In the genomic region with DNA sequence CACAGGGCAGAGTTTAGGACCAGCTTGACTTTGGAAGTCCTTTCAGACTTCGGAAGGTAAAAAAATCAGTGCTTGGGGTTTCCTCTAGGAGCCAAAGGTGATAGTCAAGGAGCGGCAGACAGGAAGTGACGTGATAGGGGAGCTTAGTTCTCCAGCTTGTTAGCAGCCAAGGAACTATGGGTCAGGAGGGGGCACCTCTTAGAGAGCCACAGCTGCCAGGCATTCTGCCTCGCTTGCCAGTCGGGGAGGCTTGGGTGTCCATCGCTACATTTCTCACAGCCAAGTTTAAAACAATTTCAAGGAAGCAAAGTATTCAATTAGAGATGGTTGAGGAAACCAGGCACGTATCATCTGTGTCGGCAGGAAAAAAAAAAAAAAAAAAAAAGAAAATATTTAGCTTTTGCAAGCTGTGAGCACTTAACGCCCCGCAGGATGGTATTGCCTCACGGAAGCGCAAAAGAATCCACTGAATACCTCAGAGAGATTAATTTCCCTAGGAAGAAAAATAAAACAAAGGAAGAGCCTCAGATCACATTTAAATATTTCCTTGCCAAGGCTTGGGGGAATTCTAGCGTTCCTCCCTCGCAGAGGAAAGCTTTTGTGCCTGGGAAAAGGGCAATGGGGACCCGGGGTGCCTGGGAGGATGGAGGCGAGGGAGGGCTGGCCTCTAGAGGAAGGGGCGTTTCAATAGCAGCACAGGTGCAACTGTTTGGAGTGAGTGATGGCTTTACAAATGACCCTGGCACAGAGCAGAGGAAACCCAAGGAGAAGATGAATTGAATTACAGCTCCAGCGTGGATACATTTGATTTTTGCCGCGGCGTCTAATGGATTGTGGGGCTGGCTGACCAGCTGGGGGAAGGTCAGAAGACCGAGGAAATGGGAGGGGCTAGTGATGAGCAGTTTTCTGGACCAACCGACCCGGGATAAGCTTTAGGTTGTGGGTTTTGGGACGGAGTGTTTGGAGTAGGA, we compare ENCODE assay signal across 8 mouse cellular contexts.
A peak's percentile ranks its signal among the peaks of the same experiment; 100 is the strongest.
DNase-seq lines count a peak whose midpoint lies in the region; ATAC-seq and TF ChIP-seq lines count a peak whose summit lies in the region.

No protein-coding gene starts in this region.

- DNase-seq in lung, embryonic 14.5 days = peak; percentile 54
- DNase-seq in lung, adult 18-20 months = no peak
- peak; percentile 52 for DNase-seq in hindbrain, embryonic 10.5 days (ENCODE audit: low spot score)
- peak; percentile 44 for DNase-seq in testis, postnatal 10 days (ENCODE audit: low spot score)
- no peak for DNase-seq in layer of hippocampus, adult 18-20 months (ENCODE audit: low spot score in 2 of 2)

- no peaks in the 10 kb centered on the region for H3K27me3 ChIP-seq in lung, embryonic 14.5 days (ENCODE audit: insufficient read depth, low read length)
- peaks cover 11% of the 10 kb centered on the region; the same call in 1 of the 2 replicates for H3K27me3 ChIP-seq in embryonic facial prominence, embryonic 13.5 days
- peaks cover 12% of the 10 kb centered on the region; the same call in 1 of the 2 replicates for H3K27me3 ChIP-seq in hindbrain, embryonic 10.5 days (ENCODE audit: insufficient read depth, poor library complexity, severe bottlenecking)
- no peaks in the 10 kb centered on the region for H3K27me3 ChIP-seq in liver, embryonic 16.5 days (ENCODE audit: control insufficient read depth, insufficient read depth, low read depth, low read length)

- peak overlapping the region; percentile 27 for H3K4me3 ChIP-seq in lung, embryonic 14.5 days (ENCODE audit: low read depth, low read length)
- H3K4me3 ChIP-seq in embryonic facial prominence, embryonic 13.5 days = peak overlapping the region; percentile 19
- peak overlapping the region; percentile 46 for H3K4me3 ChIP-seq in hindbrain, embryonic 10.5 days
- H3K4me3 ChIP-seq in liver, embryonic 16.5 days (ENCODE audit: low read depth, low read length) = no peak overlapping the region

- no peak overlapping the region for H3K27ac ChIP-seq in lung, embryonic 14.5 days (ENCODE audit: low read depth)
- H3K27ac ChIP-seq in embryonic facial prominence, embryonic 13.5 days = no peak overlapping the region
- peak overlapping the region; percentile 76 for H3K27ac ChIP-seq in hindbrain, embryonic 10.5 days
- H3K27ac ChIP-seq in liver, embryonic 16.5 days (ENCODE audit: low read length) = no peak overlapping the region

- 8% methylated on average over 25 of the region's 25 CpGs for WGBS in lung, embryonic 14.5 days
- 9% methylated on average over 25 of the region's 25 CpGs for WGBS in embryonic facial prominence, embryonic 13.5 days
- WGBS in hindbrain, embryonic 10.5 days = 12% methylated on average over 25 of the region's 25 CpGs
- WGBS in liver, embryonic 16.5 days (ENCODE audit: insufficient replicate concordance) = 14% methylated on average over 25 of the region's 25 CpGs

- H3K4me1 ChIP-seq in lung, embryonic 14.5 days (ENCODE audit: insufficient read depth) = peaks cover 3% of the 10 kb centered on the region
- peaks cover 10% of the 10 kb centered on the region for H3K4me1 ChIP-seq in embryonic facial prominence, embryonic 13.5 days
- H3K4me1 ChIP-seq in hindbrain, embryonic 10.5 days (replicated peaks) = peaks cover 32% of the 10 kb centered on the region
- no peaks in the 10 kb centered on the region for H3K4me1 ChIP-seq in liver, embryonic 16.5 days (ENCODE audit: control insufficient read depth, low read depth, low read length)

- no peaks in the 10 kb centered on the region for H3K36me3 ChIP-seq in lung, embryonic 14.5 days (ENCODE audit: insufficient read depth)
- no peaks in the 10 kb centered on the region for H3K36me3 ChIP-seq in embryonic facial prominence, embryonic 13.5 days
- no peaks in the 10 kb centered on the region for H3K36me3 ChIP-seq in hindbrain, embryonic 10.5 days
- no peaks in the 10 kb centered on the region for H3K36me3 ChIP-seq in liver, embryonic 16.5 days (ENCODE audit: control insufficient read depth, insufficient read depth)

- H3K9me3 ChIP-seq in lung, embryonic 14.5 days (ENCODE audit: low read depth, low read length) = no peaks in the 10 kb centered on the region
- no peaks in the 10 kb centered on the region for H3K9me3 ChIP-seq in embryonic facial prominence, embryonic 13.5 days
- no peaks in the 10 kb centered on the region for H3K9me3 ChIP-seq in hindbrain, embryonic 10.5 days
- no peaks in the 10 kb centered on the region for H3K9me3 ChIP-seq in liver, embryonic 16.5 days (replicated peaks; ENCODE audit: control insufficient read depth, low read length)

- H3K4me2 ChIP-seq in lung, embryonic 14.5 days = peak overlapping the region; percentile 61
- peak overlapping the region; percentile 60 for H3K4me2 ChIP-seq in embryonic facial prominence, embryonic 13.5 days
- peak overlapping the region; percentile 7; the same call in 1 of the 2 replicates for H3K4me2 ChIP-seq in liver, embryonic 16.5 days (ENCODE audit: low read depth, low read length)

- no peak for TF ChIP-seq CTCF in lung, embryonic 14.5 days (IDR thresholded peaks at IDR 0.05; ENCODE audit: low read depth)

- ATAC-seq in lung, embryonic 14.5 days (ENCODE audit: insufficient read depth) = peak; percentile 49; the same call in 1 of the 2 replicates
- no peak for ATAC-seq in embryonic facial prominence, embryonic 13.5 days (ENCODE audit: insufficient number of reproducible peaks, insufficient read depth, low FRiP score, low TSS enrichment, low read depth)
- ATAC-seq in liver, embryonic 16.5 days (ENCODE audit: low read depth) = no peak
- no peak for ATAC-seq in activated CD4-positive, CD25-positive, alpha-beta regulatory T cell, adult 4 months

- H3K9ac ChIP-seq in lung, embryonic 14.5 days = peak overlapping the region; percentile 11; the same call in 1 of the 2 replicates
- H3K9ac ChIP-seq in embryonic facial prominence, embryonic 13.5 days = 0 out of 2 replicates have a peak overlapping the region, but pooled peaks have one; percentile 22
- H3K9ac ChIP-seq in liver, embryonic 16.5 days (ENCODE audit: low read depth, low read length) = no peak overlapping the region

Comparison
In these comparisons a context has a peak if more than half of its experiments do, and no peak if none do; other contexts are left out.
1. DNase-seq: peak in lung, embryonic 14.5 days (single experiment), hindbrain, embryonic 10.5 days (single experiment) and testis, postnatal 10 days (single experiment); none in lung, adult 18-20 months (0 of 2) and layer of hippocampus, adult 18-20 months (0 of 2).
2. H3K4me2 ChIP-seq: peak in every context shown above with its lines; median percentile 61 in lung, embryonic 14.5 days; 60 in embryonic facial prominence, embryonic 13.5 days; 7 in liver, embryonic 16.5 days.